Mouse (Mus musculus): ENCODE data around the gene Nusap1. TPM values are rescaled to one million over a fixed set of nuclear protein-coding genes. Genes with fewer than 3 reads are reported as not detected.

Nusap1 gene
- total RNA-seq (2023), result 1 to 10 TPM; 1.8 to 3.8 TPM

DNA sequence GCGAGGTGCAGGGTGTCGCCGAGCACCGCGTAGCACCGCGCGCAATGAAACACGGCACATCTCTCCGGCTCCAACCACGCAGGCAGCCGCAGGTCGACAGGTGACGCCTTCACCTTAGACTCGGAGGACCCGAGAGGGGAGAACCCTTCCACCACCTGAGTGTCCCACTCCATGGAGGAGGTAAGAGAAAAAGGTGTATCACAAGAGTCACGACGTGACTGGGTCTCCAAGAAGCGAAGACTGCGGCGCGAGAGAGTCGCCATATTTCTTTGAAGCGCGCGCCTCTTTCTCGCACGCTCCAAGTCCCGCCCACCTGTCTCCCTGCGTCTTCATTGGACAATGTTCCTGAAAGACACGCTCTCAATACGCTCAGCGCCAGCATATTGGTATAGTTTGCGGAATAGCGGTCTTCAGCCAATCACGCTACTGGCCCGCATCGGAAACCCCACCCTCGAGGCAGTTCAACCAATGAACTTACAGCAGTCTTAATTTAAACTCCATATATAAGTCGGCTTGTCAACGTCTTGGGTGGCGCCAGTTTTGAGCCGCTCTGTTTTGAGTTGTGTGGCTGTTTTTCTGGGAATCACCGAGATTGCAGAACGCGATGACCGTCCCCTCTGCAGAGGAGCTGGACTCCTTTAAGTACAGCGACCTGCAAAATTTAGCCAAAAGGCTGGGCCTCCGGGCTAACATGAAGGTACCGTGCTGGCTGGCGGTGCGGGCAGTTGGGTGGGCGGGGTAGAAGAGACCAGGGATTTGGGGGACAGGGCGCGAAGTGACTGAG is at the start of gene Nusap1, which contains the start of gene Oip5:
Gene Nusap1, plus strand, starts transcription at position 100 of the 784 bp plus-strand sequence.
Gene Oip5, minus strand, starts transcription at position 271 of the 784 bp plus-strand sequence.

GRCm38 (mm10) chr2:119662220-119663182 is 44.4 kb downstream of the Nusap1 start, which contains the start of gene Ndufaf1:
Gene Ndufaf1, minus strand, starts transcription at chr2:119662827.

GRCm38 (mm10) chr2:119674525-119675214 is 56.6 kb downstream of the Nusap1 start, which contains the start of gene Rtf1:
Gene Rtf1, plus strand, starts transcription at chr2:119675068.

Other genes starting within 250 kb of the Nusap1 start
- 10 to 100 TPM; 47.3 to 48.9 TPM for gene Ino80, start 140.6 kb upstream of the Nusap1 start, total RNA-seq (2023)
- not detected for gene Exd1, start 70.7 kb upstream of the Nusap1 start, total RNA-seq (2023)
- gene Chp1, start 70.6 kb upstream of the Nusap1 start, total RNA-seq (2023), result 10 to 100 TPM; 69.4 to 75.0 TPM
- 1 to 10 TPM; 1.1 to 2.0 TPM for gene Oip5, start 171 bp downstream of the Nusap1 start, total RNA-seq (2023)
- 10 to 100 TPM; 19.4 to 21.6 TPM for gene Ndufaf1, start 44.5 kb downstream of the Nusap1 start, total RNA-seq (2023)
- 10 to 100 TPM; 46.5 to 54.3 TPM for gene Rtf1, start 56.8 kb downstream of the Nusap1 start, total RNA-seq (2023)
- under 1 TPM; 0.38 to 0.71 TPM for gene Itpka, start 124.0 kb downstream of the Nusap1 start, total RNA-seq (2023)
- gene Ltk, start 142.1 kb downstream of the Nusap1 start, total RNA-seq (2023), result 10 to 100 TPM; 21.7 to 24.8 TPM
- 10 to 100 TPM; 32.2 to 34.8 TPM for gene Rpap1, start 169.2 kb downstream of the Nusap1 start, total RNA-seq (2023)
- not detected for gene Tyro3, start 179.4 kb downstream of the Nusap1 start, total RNA-seq (2023)